Mouse (Mus musculus): ENCODE measurements at regions not wholly inside any gene's neighbourhood (a gene's known extent, or its start where the extent isn't known, plus 50 kb on each side); places are given as distances from the start of the nearest gene placed in this dataset.

DNA sequence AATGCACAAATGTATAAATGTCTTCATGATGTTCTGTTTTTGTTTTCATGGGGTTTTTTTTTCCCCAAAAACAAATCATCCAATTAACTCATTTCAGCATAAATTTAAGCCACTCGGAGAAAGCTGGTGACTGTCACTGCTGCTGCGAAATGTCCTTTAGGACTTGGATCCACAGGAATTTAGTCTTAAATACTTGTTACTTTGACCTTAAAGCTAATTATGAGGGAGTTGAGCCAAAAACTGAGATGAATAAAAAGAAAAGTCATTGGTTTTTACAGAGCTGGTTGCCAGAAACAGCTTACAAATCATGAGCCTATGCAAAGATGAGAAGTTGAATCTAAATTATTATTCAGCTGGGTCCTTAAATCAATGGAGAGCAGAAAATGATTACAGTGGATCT lies 106.5 kb downstream of the Rpl36a-ps1 start:
- no peak for TF ChIP-seq CTCF (conservative IDR thresholded peaks at IDR 0.05; ENCODE audit: low read length)
- no peak for TF ChIP-seq POU5F1 (IDR thresholded peaks at IDR 0.05; ENCODE audit: borderline replicate concordance, low read length)
